Mouse (Mus musculus) erythroblast, embryonic 14.5 days (primary cell): ENCODE data around the gene Tdp2.

Source experiments
- GATA1 ChIP-seq: IDR thresholded peaks from 2 replicates; pipeline ENCODE4 v1.6.1; 2012; ENCODE audit warnings: low read length, inconsistent platforms, mixed read lengths
- TAL1 ChIP-seq: IDR thresholded peaks from 3 replicates; pipeline ENCODE4 v1.6.1; 2012; ENCODE audit warnings: low read length, inconsistent platforms, mixed read lengths

GRCm38 (mm10) chr13:24866430-24867402 lies 35.2 kb downstream of the Tdp2 start:
- no peak for TF ChIP-seq GATA1
- no peak for TF ChIP-seq TAL1
